Mouse (Mus musculus): ENCODE measurements around the gene Pold1. TPM values are rescaled to one million over a fixed set of nuclear protein-coding genes. Genes with fewer than 3 reads are reported as not detected.

Pold1 gene
- polyA plus RNA-seq, 1 experiment: 18.1 TPM

- Histone ChIP-seq H3K27ac (ENCODE audit: control insufficient read depth, insufficient read depth, low read depth, low read length) (no peak overlapping the region), H3K36me3 (ENCODE audit: control insufficient read depth, insufficient read depth, low read length) (no peaks in the 10 kb centered on the region), H3K27me3 (ENCODE audit: control insufficient read depth, insufficient read depth, low read length) (peaks cover 2% of the 10 kb centered on the region), H3K4me3 (ENCODE audit: control insufficient read depth, low read depth, low read length) (no peak overlapping the region), H3K4me1 (ENCODE audit: control insufficient read depth, insufficient read depth, low read length) (peaks cover 37% of the 10 kb centered on the region)
- TF ChIP-seq POLR2A (IDR thresholded peaks at IDR 0.05; ENCODE audit: control insufficient read depth, low read depth, low read length): no peak
- no peak for TF ChIP-seq CTCF (IDR thresholded peaks at IDR 0.05; ENCODE audit: control insufficient read depth, insufficient read depth, insufficient replicate concordance, low read depth, low read length)
Observed at GRCm38 (mm10) chr7:44593775-44594174, 45.1 kb upstream of the Pold1 start.

DNA sequence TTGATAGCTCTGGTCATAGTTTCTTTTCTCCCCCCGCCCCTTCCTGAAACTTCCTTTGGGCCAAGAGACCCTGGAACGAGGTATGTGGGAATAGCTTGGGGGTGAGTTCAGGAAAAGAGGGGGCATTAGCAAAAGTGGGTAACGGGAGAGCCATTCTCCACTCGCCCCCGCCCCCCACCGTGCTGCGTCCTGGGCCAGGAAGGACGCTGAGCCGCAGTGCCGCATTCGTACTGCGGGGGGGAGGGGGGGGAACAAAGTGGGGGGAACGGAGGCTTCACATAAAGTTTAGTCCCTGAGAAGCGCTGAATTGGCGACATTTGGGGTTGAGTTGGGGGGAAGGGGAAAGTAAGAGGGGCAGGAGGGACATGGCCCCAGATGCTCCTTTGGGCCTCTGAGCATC is 44.4 kb upstream of the Pold1 start:
- Histone ChIP-seq H3K4me3 (ENCODE audit: control insufficient read depth, low read depth, low read length) (no peak overlapping the region), H3K36me3 (ENCODE audit: control insufficient read depth, insufficient read depth, low read length) (no peaks in the 10 kb centered on the region), H3K4me1 (ENCODE audit: control insufficient read depth, insufficient read depth, low read length) (peaks cover 42% of the 10 kb centered on the region), H3K27ac (ENCODE audit: control insufficient read depth, insufficient read depth, low read depth, low read length) (no peak overlapping the region), H3K27me3 (ENCODE audit: control insufficient read depth, insufficient read depth, low read length) (peaks cover 6% of the 10 kb centered on the region)
- no peak for TF ChIP-seq POLR2A (IDR thresholded peaks at IDR 0.05; ENCODE audit: control insufficient read depth, low read depth, low read length)
- TF ChIP-seq CTCF (IDR thresholded peaks at IDR 0.05; ENCODE audit: control insufficient read depth, insufficient read depth, insufficient replicate concordance, low read depth, low read length): no peak

DNA sequence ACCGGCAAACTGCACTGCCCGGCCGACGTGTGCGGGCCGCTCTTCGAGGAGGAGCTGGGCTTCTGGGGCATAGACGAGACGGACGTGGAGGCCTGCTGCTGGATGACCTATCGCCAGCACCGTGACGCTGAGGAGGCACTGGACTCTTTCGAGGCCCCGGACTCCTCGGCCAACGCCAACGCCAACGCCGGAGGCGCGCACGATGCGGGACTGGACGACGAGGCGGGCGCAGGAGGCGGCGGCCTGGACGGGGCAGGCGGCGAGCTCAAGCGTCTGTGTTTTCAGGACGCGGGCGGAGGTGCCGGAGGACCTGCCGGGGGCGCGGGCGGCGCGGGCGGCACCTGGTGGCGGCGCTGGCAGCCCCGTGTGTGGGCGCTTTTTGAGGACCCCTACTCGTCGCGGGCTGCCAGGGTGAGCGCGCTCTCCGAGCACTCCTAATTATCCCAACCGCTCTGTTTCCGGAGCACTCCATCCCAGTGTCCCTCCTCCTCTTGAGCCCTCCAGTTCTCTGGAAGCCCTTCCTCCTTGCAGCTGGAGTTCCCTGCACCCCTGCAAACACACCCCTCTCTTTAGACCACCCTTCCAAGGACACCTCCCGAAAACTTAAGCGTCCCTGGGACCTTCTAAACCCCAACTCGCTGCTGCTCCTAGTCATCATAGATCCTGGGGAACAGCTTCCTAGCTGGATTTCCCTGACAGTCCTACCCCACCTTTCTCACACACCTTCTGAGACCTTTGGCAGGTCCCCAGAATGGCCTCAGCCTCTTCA is 42.9 kb upstream of the Pold1 start:
- no peak for TF ChIP-seq CTCF (IDR thresholded peaks at IDR 0.05; ENCODE audit: control insufficient read depth, insufficient read depth, insufficient replicate concordance, low read depth, low read length)
- no peak for TF ChIP-seq POLR2A (IDR thresholded peaks at IDR 0.05; ENCODE audit: control insufficient read depth, low read depth, low read length)
- H3K36me3 ChIP-seq (ENCODE audit: control insufficient read depth, insufficient read depth, low read length): no peaks in the 10 kb centered on the region
- no peak overlapping the region for H3K27ac ChIP-seq (ENCODE audit: control insufficient read depth, insufficient read depth, low read depth, low read length)
- peaks cover 51% of the 10 kb centered on the region for H3K4me1 ChIP-seq (ENCODE audit: control insufficient read depth, insufficient read depth, low read length)
- H3K4me3 ChIP-seq (ENCODE audit: control insufficient read depth, low read depth, low read length): peak overlapping the region; percentile 70
- peaks cover 9% of the 10 kb centered on the region for H3K27me3 ChIP-seq (ENCODE audit: control insufficient read depth, insufficient read depth, low read length)

DNA sequence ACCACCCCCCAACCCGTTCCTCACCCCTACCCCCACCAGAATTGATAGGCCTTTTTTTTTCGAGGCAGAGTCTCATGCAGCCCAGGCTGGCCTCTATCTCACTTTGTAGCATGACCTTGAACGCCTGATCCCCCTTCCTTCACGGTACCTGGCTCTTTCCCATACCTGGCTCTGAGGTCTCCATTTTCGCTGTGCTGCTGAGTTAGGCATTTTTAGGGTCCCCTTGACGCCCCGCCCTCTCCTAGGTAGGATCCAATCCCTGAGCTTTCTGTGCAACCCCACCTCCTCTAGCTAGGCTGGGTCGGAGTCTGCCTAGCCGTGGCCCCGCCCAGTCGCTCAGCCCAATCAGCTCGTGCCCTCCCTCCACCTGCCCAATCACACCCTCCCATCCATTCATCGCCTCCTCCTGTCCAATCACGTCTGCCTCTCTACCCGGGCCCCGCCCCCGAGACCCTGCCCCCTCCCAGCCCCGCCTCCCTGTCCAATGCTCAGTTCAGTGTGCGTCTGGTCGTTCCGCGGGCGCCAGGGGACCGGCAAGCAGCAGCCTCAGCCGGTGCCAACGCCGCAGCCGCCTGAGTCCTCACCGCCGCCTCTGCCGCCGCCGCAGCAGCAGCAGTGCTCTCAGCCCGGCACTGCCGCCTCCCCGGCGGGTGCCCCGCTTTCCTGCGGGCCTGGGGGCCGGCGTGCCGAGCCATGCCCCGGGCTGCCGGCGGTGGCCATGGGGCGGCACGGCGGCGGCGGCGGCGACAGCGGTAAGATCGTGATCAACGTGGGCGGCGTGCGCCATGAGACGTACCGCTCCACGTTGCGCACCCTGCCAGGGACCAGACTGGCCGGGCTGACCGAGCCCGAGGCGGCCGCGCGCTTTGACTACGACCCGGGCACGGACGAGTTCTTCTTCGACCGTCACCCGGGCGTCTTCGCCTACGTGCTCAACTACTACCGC is 42.0 kb upstream of the Pold1 start, which contains the start of gene Kcnc3:
TSS of gene Kcnc3 (plus strand) at position 263 of the 946 bp plus-strand sequence.
- peaks cover 9% of the 10 kb centered on the region for H3K27me3 ChIP-seq (ENCODE audit: control insufficient read depth, insufficient read depth, low read length)
- no peak within 1 kb of the TSS for H3K27ac ChIP-seq (ENCODE audit: control insufficient read depth, insufficient read depth, low read depth, low read length)
- peaks cover 55% of the 10 kb centered on the region for H3K4me1 ChIP-seq (ENCODE audit: control insufficient read depth, insufficient read depth, low read length)
- TF ChIP-seq POLR2A (IDR thresholded peaks at IDR 0.05; ENCODE audit: control insufficient read depth, low read depth, low read length) (no peak), CTCF (IDR thresholded peaks at IDR 0.05; ENCODE audit: control insufficient read depth, insufficient read depth, insufficient replicate concordance, low read depth, low read length) (no peak)
- peak within 1 kb of the TSS; percentile 70 for H3K4me3 ChIP-seq (ENCODE audit: control insufficient read depth, low read depth, low read length)
- H3K36me3 ChIP-seq (ENCODE audit: control insufficient read depth, insufficient read depth, low read length): no peaks in the 10 kb centered on the region

DNA sequence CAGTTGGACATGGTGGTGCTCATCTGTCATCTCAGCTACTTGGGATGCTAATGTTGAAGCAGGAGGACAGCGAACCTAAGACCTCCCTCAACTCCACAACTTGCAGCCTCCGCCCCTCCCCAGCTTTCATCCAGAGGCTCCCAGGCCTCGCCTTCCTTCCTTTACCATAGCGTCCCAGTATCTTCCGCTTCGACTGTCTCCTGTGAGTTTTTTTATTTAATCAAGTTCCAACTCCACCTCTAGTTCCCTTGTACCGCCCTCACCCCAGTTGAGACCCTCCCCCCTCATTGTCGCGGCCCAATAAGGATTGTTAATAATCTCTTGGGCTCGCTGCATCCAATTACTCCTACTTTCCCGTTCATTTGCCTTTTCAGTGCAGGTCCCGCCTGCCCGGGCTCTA is 41.3 kb upstream of the Pold1 start:
- H3K4me3 ChIP-seq (ENCODE audit: control insufficient read depth, low read depth, low read length): no peak overlapping the region
- peaks cover 9% of the 10 kb centered on the region for H3K27me3 ChIP-seq (ENCODE audit: control insufficient read depth, insufficient read depth, low read length)
- H3K4me1 ChIP-seq (ENCODE audit: control insufficient read depth, insufficient read depth, low read length): peaks cover 55% of the 10 kb centered on the region
- TF ChIP-seq POLR2A (IDR thresholded peaks at IDR 0.05; ENCODE audit: control insufficient read depth, low read depth, low read length): no peak
- no peak overlapping the region for H3K27ac ChIP-seq (ENCODE audit: control insufficient read depth, insufficient read depth, low read depth, low read length)
- no peaks in the 10 kb centered on the region for H3K36me3 ChIP-seq (ENCODE audit: control insufficient read depth, insufficient read depth, low read length)

DNA sequence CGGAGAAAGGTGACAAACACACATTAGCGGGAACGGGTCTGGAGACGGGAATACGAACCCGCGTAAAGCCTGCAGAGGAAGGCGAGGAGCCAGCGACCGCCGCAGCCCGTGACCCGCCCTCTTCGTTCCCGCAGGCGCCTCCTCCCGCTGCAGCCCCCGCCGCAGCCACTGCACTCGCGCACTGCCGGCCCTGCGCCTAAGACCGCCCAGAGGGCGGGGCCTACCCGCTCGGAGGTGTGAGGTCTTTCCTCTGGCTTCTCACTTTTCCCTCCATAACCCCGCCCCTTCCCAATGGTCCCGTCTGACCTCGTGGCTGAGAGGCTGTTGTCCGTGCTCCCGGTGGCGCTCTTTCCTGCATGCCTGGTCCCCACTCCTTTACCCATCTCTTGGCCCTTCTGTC is 40.5 kb upstream of the Pold1 start:
- Histone ChIP-seq H3K4me3 (ENCODE audit: control insufficient read depth, low read depth, low read length) (peak overlapping the region; percentile 4), H3K36me3 (ENCODE audit: control insufficient read depth, insufficient read depth, low read length) (no peaks in the 10 kb centered on the region), H3K27ac (ENCODE audit: control insufficient read depth, insufficient read depth, low read depth, low read length) (no peak overlapping the region), H3K4me1 (ENCODE audit: control insufficient read depth, insufficient read depth, low read length) (peaks cover 54% of the 10 kb centered on the region), H3K27me3 (ENCODE audit: control insufficient read depth, insufficient read depth, low read length) (peaks cover 9% of the 10 kb centered on the region)
- TF ChIP-seq POLR2A (IDR thresholded peaks at IDR 0.05; ENCODE audit: control insufficient read depth, low read depth, low read length): no peak
- TF ChIP-seq CTCF (IDR thresholded peaks at IDR 0.05; ENCODE audit: control insufficient read depth, insufficient read depth, insufficient replicate concordance, low read depth, low read length): no peak

GRCm38 (mm10) chr7:44588338-44588737 is 39.7 kb upstream of the Pold1 start:
- TF ChIP-seq POLR2A (IDR thresholded peaks at IDR 0.05; ENCODE audit: control insufficient read depth, low read depth, low read length) (no peak), CTCF (IDR thresholded peaks at IDR 0.05; ENCODE audit: control insufficient read depth, insufficient read depth, insufficient replicate concordance, low read depth, low read length) (no peak)
- no peaks in the 10 kb centered on the region for H3K36me3 ChIP-seq (ENCODE audit: control insufficient read depth, insufficient read depth, low read length)
- peaks cover 9% of the 10 kb centered on the region for H3K27me3 ChIP-seq (ENCODE audit: control insufficient read depth, insufficient read depth, low read length)
- H3K4me3 ChIP-seq (ENCODE audit: control insufficient read depth, low read depth, low read length): no peak overlapping the region; the same call in 1 of the 2 replicates
- no peak overlapping the region for H3K27ac ChIP-seq (ENCODE audit: control insufficient read depth, insufficient read depth, low read depth, low read length)
- H3K4me1 ChIP-seq (ENCODE audit: control insufficient read depth, insufficient read depth, low read length): peaks cover 47% of the 10 kb centered on the region
